Mouse (Mus musculus) cerebellum, adult 2 months (tissue): ENCODE measurements around the gene Ttc17. TPM values are rescaled to one million over a fixed set of nuclear protein-coding genes. Genes with fewer than 3 reads are reported as not detected.
A peak's percentile ranks its signal among the peaks of the same experiment; 100 is the strongest.

Experiments
- DNase-seq, 2 experiments: peaks; one replicate each; pipeline ENCODE4 v3.0.0; 2021
- H3K27ac ChIP-seq: fragments of 200-500 bp; 2 replicates; pipeline ENCODE4 v1.5.1; 2012; ENCODE audit warnings: low read length, control low read depth, inconsistent platforms; ENCODE audit not compliant: insufficient read depth
- H3K27me3 ChIP-seq: fragments of 200-500 bp; 2 replicates; pipeline ENCODE4 v1.6.1; 2012; ENCODE audit warnings: inconsistent platforms, mild to moderate bottlenecking, low read length, moderate library complexity; ENCODE audit not compliant: control insufficient read depth, insufficient read depth
- H3K4me1 ChIP-seq: fragments of 200-500 bp; 2 replicates; pipeline ENCODE4 v1.6.1; 2011; ENCODE audit warnings: low read length; ENCODE audit not compliant: control insufficient read depth, insufficient read depth
- H3K4me3 ChIP-seq: fragments of 200-500 bp; replicated peaks from 2 replicates; pipeline ENCODE3; 2011; ENCODE audit warnings: mild to moderate bottlenecking, low read depth, low read length, control low read depth; ENCODE audit not compliant: insufficient read depth
- CTCF ChIP-seq: fragments of 200-500 bp; IDR thresholded peaks from 2 replicates; pipeline ENCODE4 v1.5.1; 2011; ENCODE audit warnings: low read depth, mild to moderate bottlenecking, control low read depth, low read length, moderate library complexity, borderline replicate concordance; ENCODE audit not compliant: insufficient read depth
- POLR2A ChIP-seq: fragments of 200-500 bp; IDR thresholded peaks from 2 replicates; pipeline ENCODE4 v1.6.1; 2011; ENCODE audit warnings: low read length, control low read depth, borderline replicate concordance; ENCODE audit not compliant: insufficient read depth
- WGBS: fragments of 180-500 bp; shearing (Covaris S2); methylation state at CpG from one replicate; pipeline ENCODE4 v1.1.7; 2018; 5-methylcytosine and 5-hydroxymethylcytosine counted together
- polyA plus RNA-seq: library from polyadenylated mRNA; depleted of rRNA; stranded (reverse); fragments of >200 nt; gene quantifications from 2 replicates; pipeline ENCODE4 v1.2.3, GENCODE M21; 2012

Ttc17 gene
- polyA plus RNA-seq, 1 experiment, result 44.6 TPM

GRCm38 (mm10) chr2:94268835-94269234 lies 137.7 kb downstream of the Ttc17 start:
- Histone ChIP-seq H3K4me1 (peaks cover 20% of the 10 kb centered on the region), H3K4me3 (no peak overlapping the region), H3K27me3 (no peaks in the 10 kb centered on the region), H3K27ac (no peak overlapping the region)
- 77% methylated on average over 8 of the region's 8 CpGs for WGBS
- TF ChIP-seq CTCF, result no peak
- no peak for DNase-seq

- Histone ChIP-seq H3K27me3 (no peaks in the 10 kb centered on the region), H3K4me3 (no peak overlapping the region), H3K27ac (no peak overlapping the region), H3K4me1 (peaks cover 11% of the 10 kb centered on the region)
- TF ChIP-seq CTCF (no peak), POLR2A (no peak)
- no peak for DNase-seq
- 39% methylated on average over 4 of the region's 4 CpGs for WGBS
Measured at GRCm38 (mm10) chr2:94267213-94267850, 139.2 kb downstream of the Ttc17 start.

GRCm38 (mm10) chr2:94266381-94267160 lies 139.9 kb downstream of the Ttc17 start:
- Histone ChIP-seq H3K27ac (no peak overlapping the region), H3K4me3 (no peak overlapping the region), H3K4me1 (peaks cover 8% of the 10 kb centered on the region), H3K27me3 (no peaks in the 10 kb centered on the region)
- TF ChIP-seq POLR2A (no peak), CTCF (no peak)
- 42% methylated on average over 7 of the region's 7 CpGs for WGBS
- no peak for DNase-seq

- WGBS, result 5% methylated on average over 16 of the region's 16 CpGs
- H3K27ac ChIP-seq, result peak overlapping the region; percentile 72; the same call in 1 of the 2 replicates
- H3K27me3 ChIP-seq, result no peaks in the 10 kb centered on the region
- no peak for TF ChIP-seq POLR2A
- no peak for TF ChIP-seq CTCF
- peak overlapping the region; percentile 11 for H3K4me3 ChIP-seq
- DNase-seq, result peak; percentile 83 to 89
- H3K4me1 ChIP-seq, result peaks cover 8% of the 10 kb centered on the region
Measured at GRCm38 (mm10) chr2:94265221-94266191, 141.0 kb downstream of the Ttc17 start.

GRCm38 (mm10) chr2:94264631-94265098 lies 141.8 kb downstream of the Ttc17 start:
- Histone ChIP-seq H3K27me3 (no peaks in the 10 kb centered on the region), H3K4me3 (peak overlapping the region; percentile 68), H3K27ac (peak overlapping the region; percentile 72; the same call in 1 of the 2 replicates), H3K4me1 (peaks cover 8% of the 10 kb centered on the region)
- TF ChIP-seq CTCF (no peak), POLR2A (peak; percentile 48; the same call in 1 of the 2 replicates)
- peak; percentile 54 to 66 for DNase-seq
- whole genome bisulfite sequencing, result under 1% methylated on average over 12 of the region's 12 CpGs

- TF ChIP-seq POLR2A, result no peak
- no peak for TF ChIP-seq CTCF
- no peak overlapping the region for H3K27ac ChIP-seq
- no peaks in the 10 kb centered on the region for H3K27me3 ChIP-seq
- WGBS, result 1% methylated on average over 2 of the region's 2 CpGs
- H3K4me1 ChIP-seq, result peaks cover 8% of the 10 kb centered on the region
- no peak for DNase-seq
- H3K4me3 ChIP-seq, result peak overlapping the region; percentile 68
Measured at GRCm38 (mm10) chr2:94264006-94264405, 142.5 kb downstream of the Ttc17 start.

- 0% methylated on average over 14 of the region's 14 CpGs for WGBS
- H3K4me1 ChIP-seq, result peaks cover 8% of the 10 kb centered on the region
- TF ChIP-seq CTCF, result no peak
- TF ChIP-seq POLR2A, result no peak
- no peaks in the 10 kb centered on the region for H3K27me3 ChIP-seq
- H3K27ac ChIP-seq, result no peak overlapping the region
- peak; percentile 64 to 73 for DNase-seq
- peak overlapping the region; percentile 49 for H3K4me3 ChIP-seq
Measured at GRCm38 (mm10) chr2:94263530-94263937, 143.0 kb downstream of the Ttc17 start.
